Mouse (Mus musculus): Measurements from ENCODE around the gene Gpld1. TPM values are rescaled to one million over a fixed set of nuclear protein-coding genes. Genes with fewer than 3 reads are reported as not detected.
"Not testable (repeated sequence)": the region's sequence is repeated elsewhere in the genome, so short reads cannot be mapped to it uniquely, and the experiment has no call there.

Gene Gpld1
- polyA plus RNA-seq, 1 experiment from 2014 or later: 0.56 TPM

DNA sequence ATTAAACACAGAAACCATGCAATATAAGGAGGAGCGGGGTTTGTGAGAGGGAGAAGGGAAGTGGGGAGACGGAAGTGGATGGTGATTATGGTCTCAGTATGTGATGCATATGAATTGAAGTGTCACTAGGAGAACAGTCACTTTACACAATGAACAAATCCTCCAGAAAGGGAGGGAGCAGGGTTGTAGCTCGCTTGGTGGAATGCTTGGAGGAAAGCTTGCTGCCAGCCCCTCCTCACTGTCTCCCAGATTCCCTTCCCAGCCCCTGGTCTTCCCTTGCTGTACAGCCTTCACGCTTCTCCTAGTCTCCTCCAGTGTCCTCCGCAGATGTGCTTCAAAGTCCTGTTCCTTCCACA is 22.9 kb downstream of the Gpld1 start:
- DNase-seq (ENCODE audit: low spot score) (no peak), ATAC-seq (no peak)
- no peak for TF ChIP-seq EP300 (IDR thresholded peaks at IDR 0.05)
- no peak for TF ChIP-seq CTCF (IDR thresholded peaks at IDR 0.05)
- Histone ChIP-seq H3K4me3 (ENCODE audit: low read depth, low read length) (peak overlapping the region; percentile 27), H3K4me1 (ENCODE audit: insufficient read depth, low read depth, low read length) (no peaks in the 10 kb centered on the region), H3K27ac (ENCODE audit: low read length) (no peak overlapping the region), H3K9ac (replicated peaks; ENCODE audit: low read depth) (no peak overlapping the region), H3K36me3 (ENCODE audit: insufficient read depth, low read length) (no peaks in the 10 kb centered on the region), H3K27me3 (replicated peaks; ENCODE audit: insufficient read depth, low read length) (no peaks in the 10 kb centered on the region), H3K9me3 (ENCODE audit: low read length) (no peaks in the 10 kb centered on the region), H3K4me2 (replicated peaks; ENCODE audit: low read depth, low read length) (peak overlapping the region; percentile 51)
- 20% methylated on average over 5 of the region's 5 CpGs for WGBS

DNA sequence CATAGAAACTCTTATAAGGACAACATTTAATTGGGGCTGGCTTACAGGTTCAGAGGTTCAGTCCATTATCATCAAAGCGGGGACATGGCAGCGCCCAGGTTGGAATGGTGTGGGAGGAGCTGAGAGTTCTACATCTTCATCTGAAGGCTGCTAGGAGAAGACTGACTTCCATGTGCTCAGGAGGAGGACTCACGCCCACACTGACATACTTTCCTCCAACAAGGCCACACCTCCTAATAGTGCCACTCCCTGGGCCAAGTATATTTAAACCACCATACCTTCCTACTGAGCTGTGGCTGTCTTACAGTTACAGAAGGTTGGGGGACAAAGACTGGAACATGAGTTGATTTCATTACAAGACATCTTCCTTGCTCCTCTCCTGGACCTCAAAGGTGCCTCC is 28.8 kb downstream of the Gpld1 start:
- H3K4me2 ChIP-seq (replicated peaks; ENCODE audit: low read depth, low read length); H3K9me3 ChIP-seq (ENCODE audit: low read length); H3K36me3 ChIP-seq (ENCODE audit: insufficient read depth, low read length); ATAC-seq; H3K27me3 ChIP-seq (replicated peaks; ENCODE audit: insufficient read depth, low read length); H3K4me1 ChIP-seq (ENCODE audit: insufficient read depth, low read depth, low read length); H3K9ac ChIP-seq (replicated peaks; ENCODE audit: low read depth); H3K27ac ChIP-seq (ENCODE audit: low read length); H3K4me3 ChIP-seq (ENCODE audit: low read depth, low read length); DNase-seq (ENCODE audit: low spot score): not testable (repeated sequence)
- 75% methylated on average over 3 of the region's 3 CpGs for WGBS

DNA sequence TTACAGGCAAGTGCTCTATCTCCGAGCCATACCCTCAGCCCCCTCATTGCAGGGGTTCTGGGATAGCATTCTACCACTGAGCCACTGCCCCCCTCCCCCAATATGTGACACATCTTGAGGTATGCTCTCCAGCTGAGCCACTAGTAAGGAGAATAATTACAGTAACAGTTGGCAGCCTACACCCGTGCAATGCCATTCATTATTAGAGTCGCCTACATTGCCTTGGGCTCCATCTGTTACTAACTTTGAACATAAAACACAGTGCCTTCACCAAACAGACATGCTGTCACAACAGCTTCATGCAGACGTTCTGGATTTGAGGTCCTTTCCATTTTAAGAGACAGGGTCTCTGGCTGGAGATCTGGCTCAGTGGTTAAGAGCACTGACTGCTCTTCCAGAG is 33.4 kb downstream of the Gpld1 start:
- Histone ChIP-seq H3K27ac (ENCODE audit: low read length) (no peak overlapping the region), H3K4me2 (replicated peaks; ENCODE audit: low read depth, low read length) (no peak overlapping the region), H3K27me3 (replicated peaks; ENCODE audit: insufficient read depth, low read length) (no peaks in the 10 kb centered on the region), H3K4me3 (ENCODE audit: low read depth, low read length) (no peak overlapping the region), H3K36me3 (ENCODE audit: insufficient read depth, low read length) (no peaks in the 10 kb centered on the region), H3K9ac (replicated peaks; ENCODE audit: low read depth) (no peak overlapping the region), H3K9me3 (ENCODE audit: low read length) (no peaks in the 10 kb centered on the region), H3K4me1 (ENCODE audit: insufficient read depth, low read depth, low read length) (no peaks in the 10 kb centered on the region)
- DNase-seq (ENCODE audit: low spot score) (no peak), ATAC-seq (no peak)
- TF ChIP-seq CTCF (IDR thresholded peaks at IDR 0.05) (no peak), EP300 (IDR thresholded peaks at IDR 0.05) (no peak)
- 75% methylated on average over 4 of the region's 4 CpGs for whole genome bisulfite sequencing

DNA sequence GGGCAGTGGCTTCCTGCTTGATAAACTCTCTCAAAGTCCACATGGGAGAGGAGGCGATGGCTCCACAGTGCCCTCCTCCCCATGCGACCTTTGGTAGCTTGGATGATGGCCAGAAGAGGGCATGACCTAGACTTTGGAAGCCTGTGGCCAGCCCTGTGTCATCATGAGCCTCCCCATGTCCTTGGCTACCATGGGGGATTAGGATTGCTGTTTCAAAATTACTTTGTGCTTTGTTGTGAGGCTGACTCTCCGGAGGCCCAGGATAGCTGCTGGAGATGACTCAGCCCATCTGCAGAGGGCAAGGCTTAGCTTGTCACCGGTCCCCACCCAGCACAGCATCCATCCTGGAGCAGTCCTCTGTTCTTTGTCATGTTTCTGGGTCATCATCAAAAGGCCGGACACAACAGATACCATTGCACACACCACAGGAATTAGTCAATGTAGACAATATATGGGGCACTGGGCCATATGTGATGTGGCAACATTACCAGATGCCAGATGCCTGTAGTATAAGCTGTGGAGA is 34.9 kb downstream of the Gpld1 start:
- H3K36me3 ChIP-seq (ENCODE audit: insufficient read depth, low read length): no peaks in the 10 kb centered on the region
- TF ChIP-seq CTCF (IDR thresholded peaks at IDR 0.05): no peak
- no peak for TF ChIP-seq EP300 (IDR thresholded peaks at IDR 0.05)
- H3K4me1 ChIP-seq (ENCODE audit: insufficient read depth, low read depth, low read length): no peaks in the 10 kb centered on the region
- no peak overlapping the region for H3K9ac ChIP-seq (replicated peaks; ENCODE audit: low read depth)
- H3K27ac ChIP-seq (ENCODE audit: low read length): no peak overlapping the region
- no peak overlapping the region for H3K4me3 ChIP-seq (ENCODE audit: low read depth, low read length)
- H3K27me3 ChIP-seq (replicated peaks; ENCODE audit: insufficient read depth, low read length): no peaks in the 10 kb centered on the region
- peak; percentile 58 for DNase-seq (ENCODE audit: low spot score)
- 71% methylated on average over 5 of the region's 5 CpGs for WGBS
- ATAC-seq: peak; percentile 72
- no peaks in the 10 kb centered on the region for H3K9me3 ChIP-seq (ENCODE audit: low read length)
- no peak overlapping the region for H3K4me2 ChIP-seq (replicated peaks; ENCODE audit: low read depth, low read length)

DNA sequence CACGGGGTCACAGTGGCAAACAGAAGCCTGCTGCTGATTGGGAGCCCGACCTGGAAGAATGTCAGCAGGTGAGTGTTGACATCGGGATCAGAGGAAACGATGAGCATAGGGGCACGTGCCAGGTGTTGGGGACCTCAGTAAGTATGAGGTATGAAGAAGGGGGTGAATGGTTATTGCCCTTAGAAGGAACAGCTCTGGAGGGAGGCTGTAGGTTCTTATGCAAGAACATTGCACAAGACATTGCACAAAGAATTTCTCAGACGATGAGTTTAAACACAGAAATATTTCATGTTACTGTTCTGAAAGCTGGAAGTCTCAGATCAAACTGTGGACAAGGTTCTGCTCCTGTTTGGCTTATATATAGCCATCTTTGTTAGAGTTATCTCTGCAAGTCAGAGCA is 38.1 kb downstream of the Gpld1 start:
- Histone ChIP-seq H3K9me3 (ENCODE audit: low read length) (no peaks in the 10 kb centered on the region), H3K27ac (ENCODE audit: low read length) (no peak overlapping the region), H3K4me2 (replicated peaks; ENCODE audit: low read depth, low read length) (no peak overlapping the region), H3K27me3 (replicated peaks; ENCODE audit: insufficient read depth, low read length) (no peaks in the 10 kb centered on the region), H3K9ac (replicated peaks; ENCODE audit: low read depth) (no peak overlapping the region), H3K36me3 (ENCODE audit: insufficient read depth, low read length) (no peaks in the 10 kb centered on the region), H3K4me3 (ENCODE audit: low read depth, low read length) (no peak overlapping the region), H3K4me1 (ENCODE audit: insufficient read depth, low read depth, low read length) (no peaks in the 10 kb centered on the region)
- WGBS: 51% methylated on average over 6 of the region's 6 CpGs
- ATAC-seq (peak; percentile 61), DNase-seq (ENCODE audit: low spot score) (peak; percentile 75)
- TF ChIP-seq EP300 (IDR thresholded peaks at IDR 0.05): no peak
- TF ChIP-seq CTCF (IDR thresholded peaks at IDR 0.05): no peak

DNA sequence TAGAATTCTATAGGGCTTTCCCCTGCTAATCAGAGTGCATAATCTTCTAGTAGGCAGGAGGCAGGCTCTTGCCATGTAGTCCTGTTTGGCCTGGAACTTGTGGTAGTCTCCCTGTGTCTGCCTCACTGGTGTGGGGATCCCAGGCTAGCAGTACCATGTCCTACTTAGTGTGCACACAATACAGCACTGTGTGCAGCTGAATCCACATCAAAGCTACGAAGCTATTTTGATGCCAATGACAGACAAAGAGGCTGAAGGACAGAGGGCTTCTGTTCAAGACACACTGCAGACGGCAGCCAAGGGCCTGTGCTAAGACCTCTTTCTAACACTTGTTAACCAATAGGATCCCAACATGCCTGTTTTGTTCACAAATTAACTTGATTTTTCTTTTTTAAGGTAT is 42.5 kb downstream of the Gpld1 start:
- Histone ChIP-seq H3K36me3 (ENCODE audit: insufficient read depth, low read length) (no peaks in the 10 kb centered on the region), H3K4me2 (replicated peaks; ENCODE audit: low read depth, low read length) (no peak overlapping the region), H3K9ac (replicated peaks; ENCODE audit: low read depth) (no peak overlapping the region), H3K27ac (ENCODE audit: low read length) (no peak overlapping the region), H3K27me3 (replicated peaks; ENCODE audit: insufficient read depth, low read length) (no peaks in the 10 kb centered on the region), H3K4me1 (ENCODE audit: insufficient read depth, low read depth, low read length) (no peaks in the 10 kb centered on the region), H3K4me3 (ENCODE audit: low read depth, low read length) (no peak overlapping the region), H3K9me3 (ENCODE audit: low read length) (no peaks in the 10 kb centered on the region)
- no peak for ATAC-seq
- DNase-seq (ENCODE audit: low spot score): no peak
- TF ChIP-seq CTCF (IDR thresholded peaks at IDR 0.05) (no peak), EP300 (IDR thresholded peaks at IDR 0.05) (no peak)
- 62% methylated on average over 2 of the region's 2 CpGs for WGBS

DNA sequence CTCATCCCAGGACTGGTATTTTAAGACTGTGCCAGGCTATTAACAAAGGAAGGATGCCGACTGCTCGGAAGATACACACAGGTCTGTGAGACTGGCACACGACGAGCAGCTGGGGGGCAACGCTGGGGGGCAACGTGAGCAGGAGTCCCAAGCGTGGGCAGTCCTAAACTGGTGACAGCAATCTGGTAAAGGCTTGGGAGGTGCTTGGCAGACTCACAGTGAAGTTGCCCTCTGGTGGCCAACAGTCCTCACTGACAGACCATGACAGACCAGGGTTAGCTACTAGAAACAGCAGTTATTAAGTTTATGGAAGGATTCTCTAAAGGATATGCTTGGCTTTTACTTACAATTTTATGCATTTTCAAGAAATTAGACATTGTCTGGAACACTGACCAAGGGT is 45.4 kb downstream of the Gpld1 start:
- Histone ChIP-seq H3K9me3 (ENCODE audit: low read length) (no peaks in the 10 kb centered on the region), H3K9ac (replicated peaks; ENCODE audit: low read depth) (no peak overlapping the region), H3K4me2 (replicated peaks; ENCODE audit: low read depth, low read length) (no peak overlapping the region), H3K4me3 (ENCODE audit: low read depth, low read length) (no peak overlapping the region), H3K27me3 (replicated peaks; ENCODE audit: insufficient read depth, low read length) (no peaks in the 10 kb centered on the region), H3K4me1 (ENCODE audit: insufficient read depth, low read depth, low read length) (no peaks in the 10 kb centered on the region), H3K36me3 (ENCODE audit: insufficient read depth, low read length) (0 out of 2 replicates have a peak, but pooled peaks cover 5% of the 10 kb centered on the region), H3K27ac (ENCODE audit: low read length) (no peak overlapping the region)
- WGBS: 22% methylated on average over 7 of the region's 7 CpGs
- ATAC-seq (peak; percentile 75), DNase-seq (ENCODE audit: low spot score) (peak; percentile 81)
- TF ChIP-seq EP300 (IDR thresholded peaks at IDR 0.05): no peak
- TF ChIP-seq CTCF (IDR thresholded peaks at IDR 0.05): peak; percentile 84

All from lung, postnatal 0 days (tissue).